Mouse (Mus musculus): ENCODE data around the gene Polr2l.

The Polr2l gene

DNA sequence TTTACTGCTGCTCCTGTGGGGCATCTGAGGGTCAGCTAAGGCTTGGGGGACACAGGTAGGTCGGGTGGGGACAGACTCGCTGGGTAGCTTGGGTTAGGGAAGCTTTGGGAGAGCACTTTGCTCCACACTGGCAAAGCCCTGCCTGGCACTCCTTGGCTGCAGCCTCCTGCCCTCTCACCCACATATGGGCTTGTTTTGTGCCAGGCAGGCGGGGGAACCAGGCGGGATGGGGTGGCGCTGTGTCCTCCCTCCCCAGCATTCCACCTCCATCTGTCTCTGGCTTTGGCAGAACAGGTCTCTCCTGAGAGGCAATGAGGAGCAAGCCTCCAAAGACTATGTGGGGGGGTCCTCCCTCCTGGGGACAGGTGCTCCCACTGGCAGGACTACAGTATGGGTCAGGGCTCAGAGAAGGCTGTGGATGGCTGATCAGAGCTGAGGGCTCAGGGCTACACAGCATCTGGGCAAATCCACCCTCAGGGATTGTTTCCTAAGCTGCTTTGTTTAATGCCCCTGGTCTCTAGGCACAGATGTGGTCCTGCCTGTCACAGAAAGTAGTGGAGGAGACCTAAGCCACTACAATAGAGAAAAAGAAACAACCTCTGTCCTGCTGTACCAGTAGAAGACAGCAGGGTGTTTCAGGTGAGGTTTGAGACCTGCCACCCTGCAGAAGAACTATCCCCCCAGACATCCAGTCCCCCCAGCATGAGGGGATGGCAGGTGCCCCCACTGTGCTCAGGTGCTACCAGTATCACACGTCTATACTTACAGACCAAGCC, 42.0 kb downstream of the Polr2l start:
- DNase-seq (ENCODE audit: low read depth, low spot score), result no peak

- DNase-seq (ENCODE audit: low read depth, low spot score), result no peak
Measured at GRCm38 (mm10) chr7:141432186-141432611, 42.7 kb downstream of the Polr2l start.

DNA sequence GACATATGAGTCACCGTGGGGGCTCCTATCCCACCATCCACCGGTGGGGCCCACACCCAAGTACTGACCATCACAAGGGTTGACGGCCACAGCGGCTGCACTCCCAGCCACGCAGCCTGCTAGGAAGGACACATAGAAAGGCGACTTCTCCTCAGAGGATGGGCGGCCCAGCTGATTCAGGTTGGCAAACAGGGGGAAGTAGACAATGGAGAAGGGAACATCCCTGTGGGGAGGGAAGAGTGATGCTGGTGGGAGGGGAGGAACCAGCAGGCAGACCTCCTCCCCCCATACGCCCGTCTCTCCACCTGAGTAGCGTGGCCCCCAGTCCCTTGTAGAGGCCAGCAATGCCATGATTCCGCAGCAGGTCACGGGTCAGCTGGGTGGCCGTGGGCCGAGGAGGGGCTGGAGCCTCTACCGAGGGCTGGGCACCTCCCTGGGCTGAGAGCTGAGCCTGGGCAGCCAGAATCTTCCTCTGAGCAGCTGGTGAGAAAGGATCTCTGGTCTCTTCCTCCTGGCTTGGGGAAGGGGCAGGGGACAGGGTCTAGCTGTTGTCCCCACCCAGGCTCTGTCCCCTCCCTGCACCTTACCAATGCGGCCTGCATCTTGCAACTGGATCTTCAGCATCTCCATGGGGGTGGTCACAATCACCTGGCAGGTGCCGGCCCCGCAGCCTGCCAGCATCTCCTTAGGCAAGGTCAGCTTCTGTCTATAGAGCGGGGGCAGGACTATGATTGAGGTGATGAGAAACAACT, 43.3 kb downstream of the Polr2l start:
- DNase-seq (ENCODE audit: low read depth, low spot score), result no peak

DNA sequence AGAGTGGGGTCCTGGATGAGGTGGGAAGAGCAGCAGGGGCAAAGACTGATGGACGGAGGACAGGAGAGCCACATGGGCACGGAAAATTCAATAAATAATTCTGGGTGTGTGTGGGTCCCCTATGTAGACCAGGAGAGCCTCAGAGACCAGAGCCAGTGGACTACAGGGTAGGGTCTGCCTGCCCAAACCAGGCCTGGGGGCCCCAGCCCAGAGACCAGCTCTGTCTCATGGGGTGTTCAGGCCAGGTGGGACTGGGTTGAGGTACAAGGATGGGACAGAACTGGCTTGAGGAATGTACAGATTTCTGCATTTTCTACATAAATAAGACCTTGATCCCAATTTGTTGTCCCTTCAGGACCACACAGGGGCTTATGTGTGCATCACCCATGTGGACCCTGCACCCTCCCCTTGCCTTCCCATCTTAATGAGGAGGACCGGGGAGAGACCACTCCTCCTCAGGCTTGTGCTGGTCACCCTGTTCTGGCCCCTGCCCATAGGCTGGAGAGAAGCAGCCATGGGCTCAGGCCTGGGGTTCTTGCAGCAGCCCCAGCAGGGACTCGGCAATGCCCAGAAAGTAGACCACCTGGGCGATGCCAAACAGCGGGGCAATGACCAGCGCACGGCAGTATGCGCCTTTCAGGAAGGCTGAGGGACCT, 44.2 kb downstream of the Polr2l start:
- no peak for DNase-seq (ENCODE audit: low read depth, low spot score)

GRCm38 (mm10) chr7:141429840-141430584, 44.9 kb downstream of the Polr2l start:
- DNase-seq (ENCODE audit: low read depth, low spot score), result no peak

DNA sequence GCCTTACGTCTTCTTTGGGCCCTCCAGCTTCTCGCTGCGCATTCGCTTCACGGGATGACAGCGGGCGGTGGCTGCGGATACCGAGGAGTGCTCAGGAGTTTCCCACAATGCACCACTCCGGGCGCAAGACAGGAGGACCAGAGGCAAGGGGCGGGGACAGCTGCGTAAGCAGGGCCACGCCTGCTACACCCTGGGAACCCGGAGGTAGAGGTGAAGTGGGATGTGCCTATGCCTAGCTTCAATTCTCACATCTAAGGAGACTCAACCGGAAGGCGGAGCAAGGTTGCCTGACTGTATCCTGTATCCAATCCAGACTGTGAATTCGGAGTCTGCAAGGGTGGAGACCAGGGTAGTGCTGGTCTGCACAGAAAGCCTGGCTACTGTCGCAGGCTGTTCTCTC, 45.6 kb downstream of the Polr2l start, which contains the start of gene Cend1:
Cend1 (minus strand) TSS at position 182 of the 400 bp plus-strand sequence.
- DNase-seq (ENCODE audit: low read depth, low spot score), result peak; percentile 93

- no peak for DNase-seq (ENCODE audit: low read depth, low spot score)
Measured at GRCm38 (mm10) chr7:141428701-141429100, 46.2 kb downstream of the Polr2l start.

GRCm38 (mm10) chr7:141426948-141427730, 47.8 kb downstream of the Polr2l start:
- no peak for DNase-seq (ENCODE audit: low read depth, low spot score)

DNA sequence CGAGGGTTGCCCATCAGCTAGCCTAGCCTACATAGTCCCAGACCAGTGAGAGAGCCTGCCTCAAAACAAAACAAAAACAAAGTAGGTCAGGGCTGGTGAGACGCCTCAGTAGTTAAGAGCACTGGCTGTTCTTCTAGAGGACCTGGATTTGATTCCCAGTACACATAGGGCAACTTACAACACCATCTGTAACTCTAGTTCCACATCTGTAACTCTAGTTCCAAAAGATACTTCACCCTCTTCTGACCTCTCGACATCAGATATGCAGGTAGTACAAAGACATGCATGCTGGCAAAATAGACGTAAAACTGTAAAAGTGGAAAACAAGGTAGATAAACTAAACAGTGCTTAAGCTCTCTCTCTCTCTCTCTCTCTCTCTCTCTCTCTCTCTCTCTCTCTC, 51.1 kb downstream of the Polr2l start:
- no peak for DNase-seq (ENCODE audit: low read depth, low spot score)
